Mouse (Mus musculus): ENCODE data around the gene Prss54. TPM values are rescaled to one million over a fixed set of nuclear protein-coding genes. Genes with fewer than 3 reads are reported as not detected.

Gene Prss54
- total RNA-seq, 2 experiments from 2014 or later = 0.30 TPM; not detected in 1

- Histone ChIP-seq H3K27ac (no peak overlapping the region), H3K4me3 (no peak overlapping the region)
- no peak for DNase-seq (ENCODE audit: extremely low spot score in 1 of 2, low spot score in 2 of 2)
- TF ChIP-seq CTCF (IDR thresholded peaks at IDR 0.05) = no peak
- intact Hi-C loops (cut with DNase I) = no loop called here
Measured at GRCm38 (mm10) chr8:95595131-95595530, 19.0 kb upstream of the Prss54 start.

GRCm38 (mm10) chr8:95593439-95594393 lies 17.6 kb upstream of the Prss54 start:
- intact Hi-C loops (cut with DNase I) = no loop called here
- H3K4me3 ChIP-seq = no peak overlapping the region
- DNase-seq (ENCODE audit: extremely low spot score in 1 of 2, low spot score in 2 of 2) = no peak
- peak overlapping the region; percentile 59 for H3K27ac ChIP-seq
- no peak for TF ChIP-seq CTCF (IDR thresholded peaks at IDR 0.05)

DNA sequence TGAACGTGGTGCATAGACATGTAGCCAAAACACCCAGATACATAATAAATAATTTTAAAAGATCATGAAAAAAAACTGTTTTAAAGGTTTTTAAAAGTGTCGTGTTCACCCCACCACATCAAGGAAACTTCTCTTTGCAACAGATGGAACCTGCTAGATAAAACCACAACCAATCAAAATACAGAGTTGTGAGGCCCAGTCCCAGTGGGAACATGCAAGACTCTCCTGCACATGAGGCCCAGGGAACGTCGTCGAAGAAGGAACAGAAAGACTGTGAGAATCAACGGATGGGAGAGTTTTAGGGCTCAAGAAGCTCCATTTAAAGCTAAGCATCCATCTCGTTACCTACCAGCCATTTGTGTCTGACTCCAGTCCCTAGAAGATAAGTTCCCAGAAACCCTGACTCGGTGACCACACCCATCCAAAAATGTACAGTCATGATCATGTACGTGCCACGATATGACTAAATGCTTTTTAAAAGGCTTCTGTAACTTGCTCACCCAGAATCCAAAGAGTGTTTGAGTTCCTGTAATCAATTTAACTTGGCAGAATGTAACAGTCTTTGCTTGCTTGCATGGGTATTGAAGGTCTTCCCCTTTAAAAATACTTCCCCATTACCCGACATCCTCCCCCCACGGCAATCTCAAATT lies 16.1 kb upstream of the Prss54 start:
- no peak for TF ChIP-seq CTCF (IDR thresholded peaks at IDR 0.05)
- intact Hi-C loops (cut with DNase I) = no loop called here
- Histone ChIP-seq H3K27ac (no peak overlapping the region), H3K4me3 (no peak overlapping the region)
- DNase-seq (ENCODE audit: extremely low spot score in 1 of 2, low spot score in 2 of 2) = no peak

DNA sequence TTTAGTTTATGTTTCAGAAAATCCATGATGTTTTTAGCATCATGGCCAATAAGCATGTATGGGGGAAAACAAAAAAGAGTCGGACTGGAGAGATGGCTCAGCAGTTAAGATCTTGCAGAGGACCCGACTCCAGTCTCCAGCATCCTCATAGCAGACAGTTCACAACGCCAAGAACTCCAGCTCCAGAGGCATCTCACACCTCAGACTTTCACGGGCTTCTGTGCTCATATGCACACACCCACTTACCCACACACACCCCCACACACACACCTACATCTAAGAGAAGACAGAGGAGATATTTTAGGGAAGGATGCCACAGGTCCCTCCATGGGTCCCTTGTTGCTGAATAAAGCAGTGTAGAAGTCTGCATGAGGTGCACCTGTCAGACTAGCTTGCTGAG lies 14.4 kb upstream of the Prss54 start:
- TF ChIP-seq CTCF (IDR thresholded peaks at IDR 0.05) = no peak
- Histone ChIP-seq H3K27ac (peak overlapping the region; percentile 38), H3K4me3 (no peak overlapping the region)
- intact Hi-C loops (cut with DNase I) = no loop called here
- DNase-seq (ENCODE audit: extremely low spot score in 1 of 2, low spot score in 2 of 2) = no peak

DNA sequence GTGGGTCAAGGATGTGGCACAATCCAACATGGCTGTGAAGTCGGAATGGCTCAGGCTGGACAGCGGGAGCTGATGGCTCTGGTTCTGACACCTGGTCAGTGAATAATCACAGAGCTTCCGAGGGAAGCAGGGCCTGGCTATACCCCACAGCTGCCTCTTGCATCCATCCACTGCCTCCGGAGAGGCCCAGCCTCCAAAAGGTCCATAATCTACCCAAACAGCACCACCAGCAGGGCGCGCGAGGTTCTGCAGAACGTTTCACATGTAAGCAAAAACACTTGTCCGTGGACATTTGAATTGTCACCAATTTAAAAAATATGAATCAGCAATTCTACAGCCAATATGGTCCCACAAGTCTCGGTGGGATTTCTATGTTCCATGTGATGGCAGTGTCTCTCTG lies 13.1 kb upstream of the Prss54 start:
- DNase-seq (ENCODE audit: extremely low spot score in 1 of 2, low spot score in 2 of 2) = no peak
- Histone ChIP-seq H3K4me3 (no peak overlapping the region), H3K27ac (peak overlapping the region; percentile 50; the same call in 1 of the 2 replicates)
- intact Hi-C loops (cut with DNase I) = loop anchor here (5.0 kb wide), 2 partner anchors 87 to 242 kb away; no protein-coding TSS in a partner anchor
- peak; percentile 23 for TF ChIP-seq CTCF (IDR thresholded peaks at IDR 0.05)

DNA sequence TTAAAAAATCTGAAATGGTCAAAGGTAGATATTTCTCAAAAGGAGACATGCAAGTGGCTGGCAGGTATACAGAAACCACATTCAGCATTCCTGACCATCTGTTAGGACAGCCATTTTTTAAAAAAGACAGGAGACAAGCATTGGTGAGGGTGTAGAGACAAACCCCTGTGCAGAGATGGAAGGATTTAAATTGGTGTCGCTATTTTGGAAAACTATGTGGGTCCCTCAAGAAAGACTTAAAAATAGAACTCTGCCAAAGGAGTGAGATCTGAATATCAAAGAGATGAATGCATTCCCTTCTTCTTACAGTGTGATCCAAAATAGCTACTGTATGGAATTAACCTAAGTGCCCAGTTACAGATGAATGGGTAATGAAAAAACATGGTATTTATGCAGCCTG lies 11.2 kb upstream of the Prss54 start:
- intact Hi-C loops (cut with DNase I) = loop anchor here (5.0 kb wide), 2 partner anchors 85 to 240 kb away; no protein-coding TSS in a partner anchor
- Histone ChIP-seq H3K27ac (peak overlapping the region; percentile 78), H3K4me3 (no peak overlapping the region)
- DNase-seq (ENCODE audit: extremely low spot score in 1 of 2, low spot score in 2 of 2) = no peak
- no peak for TF ChIP-seq CTCF (IDR thresholded peaks at IDR 0.05)

GRCm38 (mm10) chr8:95573146-95573545 lies 3.0 kb downstream of the Prss54 start:
- Histone ChIP-seq H3K27ac (no peak overlapping the region), H3K4me3 (no peak overlapping the region)
- intact Hi-C loops (cut with DNase I) = no loop called here
- no peak for DNase-seq (ENCODE audit: extremely low spot score in 1 of 2, low spot score in 2 of 2)
- no peak for TF ChIP-seq CTCF (IDR thresholded peaks at IDR 0.05)

DNA sequence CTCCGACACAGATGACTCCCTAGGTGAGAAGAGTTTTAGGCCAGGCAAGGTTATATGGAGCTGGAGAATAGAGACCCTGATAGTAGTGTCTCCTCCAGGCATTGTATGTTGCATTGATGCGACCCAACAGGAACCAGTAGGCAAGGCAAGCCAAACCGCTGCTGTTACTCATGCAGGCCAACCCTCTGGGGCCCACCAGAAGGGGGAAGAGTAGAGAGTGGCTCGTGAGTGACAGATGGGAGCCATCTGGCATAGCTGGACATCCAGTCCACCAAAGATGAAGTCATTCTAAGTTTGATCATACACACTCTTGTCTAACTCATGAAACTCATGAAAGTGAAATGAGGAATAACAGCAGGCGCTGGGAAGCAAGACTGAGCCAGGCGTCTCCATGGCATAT lies 9.3 kb downstream of the Prss54 start:
- Histone ChIP-seq H3K27ac (no peak overlapping the region), H3K4me3 (no peak overlapping the region)
- intact Hi-C loops (cut with DNase I) = no loop called here
- no peak for DNase-seq (ENCODE audit: extremely low spot score in 1 of 2, low spot score in 2 of 2)
- no peak for TF ChIP-seq CTCF (IDR thresholded peaks at IDR 0.05)

- TF ChIP-seq CTCF (IDR thresholded peaks at IDR 0.05) = no peak
- intact Hi-C loops (cut with DNase I) = no loop called here
- Histone ChIP-seq H3K4me3 (no peak overlapping the region), H3K27ac (no peak overlapping the region)
- DNase-seq (ENCODE audit: extremely low spot score in 1 of 2, low spot score in 2 of 2) = no peak
Measured at GRCm38 (mm10) chr8:95566217-95566616, 9.9 kb downstream of the Prss54 start.

DNA sequence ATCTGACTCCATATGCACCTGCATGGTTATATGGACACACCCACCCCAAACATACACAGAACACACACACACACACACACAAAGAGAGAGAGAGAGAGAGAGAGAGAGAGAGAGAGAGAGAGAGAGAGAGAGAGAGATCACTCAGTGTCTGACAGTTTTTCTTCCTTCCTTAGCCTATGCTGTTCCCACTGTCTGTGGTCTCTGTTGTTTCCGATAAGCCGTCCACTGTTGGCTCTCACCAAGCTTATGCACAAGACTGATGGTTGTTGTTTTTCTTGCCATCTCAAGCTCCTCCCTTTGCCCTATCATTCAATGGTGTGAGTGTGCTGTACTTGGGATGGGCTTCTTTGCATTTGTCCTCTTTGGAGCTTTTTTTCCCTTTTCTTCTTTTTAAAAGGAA lies 20.2 kb downstream of the Prss54 start:
- intact Hi-C loops (cut with DNase I) = no loop called here
- Histone ChIP-seq H3K4me3 (no peak overlapping the region), H3K27ac (no peak overlapping the region)
- no peak for TF ChIP-seq CTCF (IDR thresholded peaks at IDR 0.05)
- no peak for DNase-seq (ENCODE audit: extremely low spot score in 1 of 2, low spot score in 2 of 2)

- intact Hi-C loops (cut with DNase I) = no loop called here
- H3K27ac ChIP-seq = no peak overlapping the region
- DNase-seq (ENCODE audit: extremely low spot score in 1 of 2, low spot score in 2 of 2) = no peak
- no peak for TF ChIP-seq CTCF (IDR thresholded peaks at IDR 0.05)
- H3K4me3 ChIP-seq = no peak overlapping the region
Measured at GRCm38 (mm10) chr8:95551577-95551976, 24.6 kb downstream of the Prss54 start.
